Mouse (Mus musculus) intestine, postnatal 0 days (tissue): ENCODE results near the gene Celsr1. TPM values are rescaled to one million over a fixed set of nuclear protein-coding genes. Genes with fewer than 3 reads are reported as not detected.

Source experiments
- ATAC-seq: fragments of 200-750 bp; cut with Nextera tagmentation; 2 replicates; pipeline ENCODE4 v1.8.0; 2017; ENCODE audit warnings: mild to moderate bottlenecking, moderate TSS enrichment, moderate library complexity
- H3K27ac ChIP-seq: fragments of 300-500 bp; sonication (generic); 2 replicates; pipeline ENCODE4 v1.5.1; 2014; ENCODE audit warnings: mild to moderate bottlenecking, low read depth, low read length, moderate library complexity
- H3K27me3 ChIP-seq: fragments of 300-500 bp; sonication (generic); replicated peaks from 2 replicates; pipeline ENCODE4 v1.6.1; 2014; ENCODE audit warnings: low read length, mixed read lengths; ENCODE audit not compliant: control insufficient read depth, insufficient read depth
- H3K36me3 ChIP-seq: fragments of 300-500 bp; sonication (generic); 2 replicates; pipeline ENCODE4 v1.6.1; 2014; ENCODE audit warnings: mild to moderate bottlenecking, moderate library complexity; ENCODE audit not compliant: control insufficient read depth, insufficient read depth
- H3K4me1 ChIP-seq: fragments of 300-500 bp; sonication (generic); replicated peaks from 2 replicates; pipeline ENCODE4 v1.6.1; 2014; ENCODE audit warnings: antibody characterized with exemption, low read length, mixed read lengths; ENCODE audit not compliant: control insufficient read depth, insufficient read depth
- H3K4me2 ChIP-seq: fragments of 300-500 bp; sonication (generic); replicated peaks from 2 replicates; pipeline ENCODE4 v1.6.1; 2014; ENCODE audit warnings: low read depth, mild to moderate bottlenecking, moderate library complexity
- H3K4me3 ChIP-seq: fragments of 300-500 bp; sonication (generic); 2 replicates; pipeline ENCODE4 v1.5.1; 2014; ENCODE audit warnings: low read depth, low read length
- H3K9ac ChIP-seq: fragments of 300-500 bp; sonication (generic); 2 replicates; pipeline ENCODE4 v1.6.1; 2014; ENCODE audit warnings: mild to moderate bottlenecking, low read depth, low read length
- H3K9me3 ChIP-seq: fragments of 300-500 bp; sonication (generic); 2 replicates; pipeline ENCODE4 v1.6.1; 2016; ENCODE audit warnings: mixed run types; ENCODE audit not compliant: control insufficient read depth
- CTCF ChIP-seq: sonication (generic); IDR thresholded peaks from 2 replicates; pipeline ENCODE4 v1.5.1; 2016; ENCODE audit warnings: low read depth, mild to moderate bottlenecking, control low read depth, antibody characterized with exemption, moderate library complexity
- WGBS: fragments of 180-500 bp; shearing (Covaris S2); extraction: QIAGEN DNeasy Blood & Tissue Kit; methylation state at CpG from one replicate; pipeline ENCODE4 v1.1.7; 2014; 5-methylcytosine and 5-hydroxymethylcytosine counted together
- polyA plus RNA-seq: library from polyadenylated mRNA; unstranded; fragments of >200 nt; fragmentation: Nextera tagmentation; extraction: Ambion mirVana; gene quantifications from 2 replicates; pipeline ENCODE4 v1.2.1, GENCODE M21; 2015

The Celsr1 gene
- polyA plus RNA-seq, 1 experiment from 2014 or later = 0.39 TPM

DNA sequence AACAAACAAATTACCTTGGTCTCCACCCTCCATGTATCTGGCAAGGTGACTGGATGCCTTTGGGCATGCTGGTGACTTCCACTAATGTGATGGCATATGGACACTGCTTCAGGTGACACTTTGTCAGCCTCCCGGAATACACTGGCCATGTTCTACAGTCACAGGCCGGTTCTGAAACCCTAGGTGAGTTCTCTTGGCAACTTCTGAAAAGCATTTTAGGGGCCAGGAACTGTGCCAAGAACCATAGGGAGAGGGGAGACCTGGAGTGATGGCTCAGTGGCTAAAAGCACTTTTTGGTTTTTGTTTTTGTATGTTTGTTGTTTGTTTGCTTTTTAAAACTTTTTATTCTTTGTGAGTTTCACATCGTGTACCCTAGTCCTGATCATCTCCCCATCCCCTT lies 15.9 kb upstream of the Celsr1 start:
- Histone ChIP-seq H3K9ac (no peak overlapping the region), H3K4me3 (no peak overlapping the region), H3K4me2 (no peak overlapping the region), H3K36me3 (no peaks in the 10 kb centered on the region), H3K27me3 (no peaks in the 10 kb centered on the region), H3K9me3 (no peaks in the 10 kb centered on the region), H3K27ac (no peak overlapping the region), H3K4me1 (no peaks in the 10 kb centered on the region)
- TF ChIP-seq CTCF = no peak
- no peak for ATAC-seq
- 79% methylated on average over 3 of the region's 3 CpGs for WGBS

DNA sequence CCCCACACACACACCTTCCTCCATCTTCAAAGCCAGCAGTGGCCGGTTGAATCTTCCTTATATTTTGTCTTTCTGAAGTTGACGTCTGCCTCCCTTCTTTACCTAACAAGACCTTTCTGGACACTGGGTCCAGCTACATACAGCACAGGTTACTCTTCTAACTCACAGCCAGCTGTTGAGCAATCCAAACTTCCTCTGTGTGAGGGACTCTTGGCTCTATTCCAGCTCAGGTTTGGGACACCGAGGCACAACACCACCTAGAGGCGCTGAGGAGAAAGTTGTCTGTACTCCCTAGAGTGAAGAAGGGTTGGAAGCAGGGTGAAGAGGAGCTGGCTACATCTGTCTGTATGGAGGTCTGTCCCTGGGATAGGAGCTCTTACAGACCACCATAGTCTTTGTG lies 8.8 kb upstream of the Celsr1 start:
- peaks cover 7% of the 10 kb centered on the region; the same call in 1 of the 2 replicates for H3K27me3 ChIP-seq
- no peaks in the 10 kb centered on the region for H3K9me3 ChIP-seq
- H3K36me3 ChIP-seq = no peaks in the 10 kb centered on the region
- no peak overlapping the region for H3K4me2 ChIP-seq
- ATAC-seq = no peak
- TF ChIP-seq CTCF = peak; percentile 61
- 30% methylated on average over 4 of the region's 4 CpGs for WGBS
- no peak overlapping the region for H3K4me3 ChIP-seq
- H3K27ac ChIP-seq = no peak overlapping the region
- H3K9ac ChIP-seq = no peak overlapping the region
- no peaks in the 10 kb centered on the region for H3K4me1 ChIP-seq

DNA sequence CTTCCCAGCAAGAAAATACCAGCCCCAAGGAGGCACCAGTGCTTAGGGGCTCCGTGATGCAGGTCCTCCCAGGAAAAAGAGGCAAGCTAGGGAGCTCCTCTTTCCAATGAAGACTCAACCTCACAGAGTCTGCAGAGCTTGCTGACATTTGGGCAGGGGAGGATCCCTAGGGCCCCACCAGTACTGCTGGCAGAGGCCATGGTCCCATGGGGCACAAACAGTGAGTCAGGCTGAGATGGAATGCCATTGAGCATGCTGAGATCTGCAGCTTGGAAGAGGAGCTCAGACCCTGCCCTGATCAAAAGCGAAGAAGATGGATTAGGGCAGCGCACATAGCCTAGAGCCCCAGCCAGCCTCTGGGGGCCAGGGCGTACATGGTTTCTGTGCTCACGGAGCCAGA lies 7.8 kb upstream of the Celsr1 start:
- 87% methylated on average over 5 of the region's 5 CpGs for WGBS
- Histone ChIP-seq H3K36me3 (no peaks in the 10 kb centered on the region), H3K4me1 (no peaks in the 10 kb centered on the region), H3K4me2 (no peak overlapping the region), H3K27me3 (peaks cover 7% of the 10 kb centered on the region; the same call in 1 of the 2 replicates), H3K9ac (no peak overlapping the region), H3K27ac (no peak overlapping the region), H3K4me3 (no peak overlapping the region), H3K9me3 (no peaks in the 10 kb centered on the region)
- no peak for ATAC-seq
- 0 out of 2 replicates have a peak, but pooled peaks have one; percentile 0 for TF ChIP-seq CTCF

DNA sequence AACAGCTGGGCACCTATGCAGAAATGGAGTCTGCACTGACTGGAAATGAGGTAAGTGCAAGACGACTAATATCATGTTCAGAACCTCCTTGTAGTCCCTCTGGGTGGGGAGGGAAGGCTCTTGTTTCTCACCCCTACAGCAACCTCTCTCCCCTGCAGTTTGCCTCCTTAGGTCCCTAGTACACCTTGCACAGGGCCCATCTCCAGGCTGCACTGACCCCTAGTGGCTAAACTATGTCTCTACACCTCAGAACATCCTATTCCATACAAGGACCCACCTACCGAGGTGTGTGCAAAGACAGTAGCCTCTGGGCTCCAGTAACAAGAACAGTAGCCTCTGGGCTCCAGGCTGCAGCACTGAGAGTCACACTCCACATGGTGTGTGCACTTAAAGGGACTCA lies 5.2 kb upstream of the Celsr1 start:
- Histone ChIP-seq H3K4me2 (no peak overlapping the region), H3K4me3 (no peak overlapping the region), H3K36me3 (no peaks in the 10 kb centered on the region), H3K9me3 (no peaks in the 10 kb centered on the region), H3K27ac (no peak overlapping the region), H3K27me3 (peaks cover 20% of the 10 kb centered on the region), H3K9ac (no peak overlapping the region), H3K4me1 (peaks cover 4% of the 10 kb centered on the region; the same call in 1 of the 2 replicates)
- 0% methylated on average over 2 of the region's 2 CpGs for WGBS
- peak; percentile 51 for ATAC-seq
- TF ChIP-seq CTCF = peak; percentile 98

DNA sequence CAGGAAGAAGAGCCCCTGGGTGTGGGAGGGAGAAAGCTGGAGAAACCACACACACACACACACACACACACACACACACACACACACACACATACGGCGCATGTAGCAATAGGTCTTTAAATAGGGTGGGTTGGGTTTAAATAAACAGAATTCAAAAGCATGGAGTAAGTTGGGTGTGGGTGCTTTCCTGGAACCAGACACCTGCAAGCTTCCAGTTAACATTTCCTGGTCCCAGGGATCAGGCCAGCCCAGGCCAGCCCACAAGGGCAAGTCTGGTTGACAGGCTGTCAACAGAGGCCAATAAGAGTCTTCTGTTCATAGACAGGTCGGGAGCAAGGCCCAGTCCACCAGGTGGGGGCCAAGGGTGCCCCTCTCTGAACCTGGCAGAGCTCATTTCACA lies 2.3 kb upstream of the Celsr1 start:
- Histone ChIP-seq H3K27ac (no peak overlapping the region), H3K27me3 (peaks cover 40% of the 10 kb centered on the region), H3K9ac (no peak overlapping the region), H3K4me2 (no peak overlapping the region), H3K9me3 (no peaks in the 10 kb centered on the region), H3K4me1 (peaks cover 4% of the 10 kb centered on the region; the same call in 1 of the 2 replicates), H3K36me3 (no peaks in the 10 kb centered on the region), H3K4me3 (no peak overlapping the region)
- TF ChIP-seq CTCF = no peak
- ATAC-seq = peak; percentile 71
- WGBS = 29% methylated on average over 3 of the region's 3 CpGs

DNA sequence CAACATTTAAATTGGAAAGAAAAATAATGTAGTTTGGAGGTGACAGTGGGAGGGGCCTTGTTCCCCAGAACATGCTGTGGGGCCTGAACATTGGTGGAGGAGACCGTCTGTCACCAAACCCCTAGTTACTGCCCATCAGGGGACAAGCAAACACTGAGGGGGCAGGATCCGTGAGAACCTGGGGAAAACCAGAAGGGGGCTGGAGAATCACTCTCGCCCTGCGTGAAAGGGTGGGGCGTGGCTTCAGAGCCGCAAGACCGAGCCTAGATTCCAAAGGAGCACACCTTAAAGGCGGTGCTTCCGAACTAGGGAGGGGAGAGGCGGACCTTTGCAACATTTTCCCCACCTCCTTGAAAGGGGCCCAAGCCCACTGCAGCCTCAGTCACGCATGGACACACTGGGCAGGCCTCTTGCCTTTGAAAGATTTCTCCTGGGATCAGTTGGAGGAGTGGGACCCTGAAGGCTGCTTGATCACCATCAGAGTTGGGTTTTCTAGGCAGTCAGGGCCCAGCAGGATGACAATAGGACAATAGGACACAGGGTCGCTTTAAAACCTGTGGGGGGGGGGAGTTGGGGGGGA lies 1.3 kb upstream of the Celsr1 start:
- no peak overlapping the region for H3K9ac ChIP-seq
- TF ChIP-seq CTCF = no peak
- H3K9me3 ChIP-seq = no peaks in the 10 kb centered on the region
- no peak overlapping the region for H3K27ac ChIP-seq
- H3K4me1 ChIP-seq = peaks cover 4% of the 10 kb centered on the region; the same call in 1 of the 2 replicates
- peak overlapping the region; percentile 86 for H3K4me2 ChIP-seq
- peaks cover 40% of the 10 kb centered on the region for H3K27me3 ChIP-seq
- WGBS = 8% methylated on average over 12 of the region's 12 CpGs
- no peak; the same call in 1 of the 2 replicates for ATAC-seq
- H3K4me3 ChIP-seq = peak overlapping the region; percentile 54
- H3K36me3 ChIP-seq = no peaks in the 10 kb centered on the region
